Mouse (Mus musculus) activated CD4-positive, CD25-positive, alpha-beta regulatory T cell, adult 4 months (primary cell): ENCODE data around the gene Zfp771. TPM values are rescaled to one million over a fixed set of nuclear protein-coding genes. Genes with fewer than 3 reads are reported as not detected.
A peak's percentile ranks its signal among the peaks of the same experiment; 100 is the strongest.
"Not testable (repeated sequence)": the region's sequence is repeated elsewhere in the genome, so short reads cannot be mapped to it uniquely, and the experiment has no call there.

Experiments used
- ATAC-seq: one replicate; pipeline ENCODE4 v1.8.0; 2017
- polyA plus RNA-seq, 2 experiments: library from polyadenylated mRNA; unstranded; fragments of 100-300 nt; shearing (Covaris generic); gene quantifications; one replicate each; pipeline ENCODE4 v1.2.1; 2017

Gene Zfp771
- polyA plus RNA-seq, 2 experiments from 2014 or later = 0.29 to 1.1 TPM

- ATAC-seq = peak; percentile 78
These were observed 26.0 kb upstream of the Zfp771 start for GRCm38 (mm10) chr7:127217901-127218642.

- ATAC-seq = peak; percentile 1
These were observed 25.4 kb upstream of the Zfp771 start for GRCm38 (mm10) chr7:127218670-127219069.

- ATAC-seq = peak; percentile 82
These were observed 23.6 kb upstream of the Zfp771 start for GRCm38 (mm10) chr7:127220440-127220839.

GRCm38 (mm10) chr7:127223106-127223505 lies 21.0 kb upstream of the Zfp771 start:
- ATAC-seq = no peak

GRCm38 (mm10) chr7:127223515-127224478 lies 20.3 kb upstream of the Zfp771 start:
- no peak for ATAC-seq

GRCm38 (mm10) chr7:127224616-127225015 lies 19.5 kb upstream of the Zfp771 start:
- no peak for ATAC-seq

GRCm38 (mm10) chr7:127225147-127225995 lies 18.7 kb upstream of the Zfp771 start:
- ATAC-seq = no peak

- ATAC-seq = peak; percentile 43
These were observed 15.3 kb upstream of the Zfp771 start for GRCm38 (mm10) chr7:127228615-127229303.

- ATAC-seq = no peak
These were observed 12.7 kb upstream of the Zfp771 start for GRCm38 (mm10) chr7:127231376-127231775.

GRCm38 (mm10) chr7:127231826-127232621 lies 12.1 kb upstream of the Zfp771 start:
- peak; percentile 22 for ATAC-seq

GRCm38 (mm10) chr7:127232622-127233367 lies 11.3 kb upstream of the Zfp771 start, which contains the start of the genes Zfp553 and Sept1:
Gene Zfp553 (plus strand): TSS chr7:127233061.
Gene Sept1 (minus strand): TSS chr7:127233130.
- peak; percentile 79 for ATAC-seq

- no peak for ATAC-seq
These were observed 10.7 kb upstream of the Zfp771 start for GRCm38 (mm10) chr7:127233368-127233749.

GRCm38 (mm10) chr7:127233765-127234164 lies 10.3 kb upstream of the Zfp771 start:
- no peak for ATAC-seq

- no peak for ATAC-seq
These were observed 9.3 kb upstream of the Zfp771 start for GRCm38 (mm10) chr7:127234777-127235176.

- no peak for ATAC-seq
These were observed 660 bp upstream of the Zfp771 start for GRCm38 (mm10) chr7:127243361-127243867.

- no peak for ATAC-seq
These were observed 810 bp downstream of the Zfp771 start for GRCm38 (mm10) chr7:127244658-127245510.

GRCm38 (mm10) chr7:127250511-127250910 lies 6.4 kb downstream of the Zfp771 start:
- not testable (repeated sequence) for ATAC-seq

GRCm38 (mm10) chr7:127252414-127252813 lies 8.3 kb downstream of the Zfp771 start:
- no peak for ATAC-seq

- ATAC-seq = no peak
These were observed 9.3 kb downstream of the Zfp771 start for GRCm38 (mm10) chr7:127253341-127253740.
